Mouse (Mus musculus) bone marrow macrophage, adult 2 months (primary cell): ENCODE data around the gene 1700025C18Rik. TPM values are rescaled to one million over a fixed set of nuclear protein-coding genes. Genes with fewer than 3 reads are reported as not detected.

Experiments
- H3K27ac ChIP-seq: 2 replicates; pipeline ENCODE4 v1.5.1; 2012; ENCODE audit warnings: low read depth, low read length; ENCODE audit not compliant: insufficient read depth
- H3K4me1 ChIP-seq: 2 replicates; pipeline ENCODE4 v1.6.1; 2012; ENCODE audit warnings: low read length; ENCODE audit not compliant: control insufficient read depth, insufficient read depth
- H3K4me3 ChIP-seq: 2 replicates; pipeline ENCODE4 v1.5.1; 2012; ENCODE audit warnings: mild to moderate bottlenecking, low read length, moderate library complexity; ENCODE audit not compliant: insufficient read depth
- CTCF ChIP-seq: IDR thresholded peaks from 2 replicates; pipeline ENCODE4 v1.5.1; 2012; ENCODE audit warnings: low read depth, mild to moderate bottlenecking, low read length, moderate library complexity
- POLR2A ChIP-seq: IDR thresholded peaks from 2 replicates; pipeline ENCODE4 v1.6.1; 2012; ENCODE audit warnings: mild to moderate bottlenecking, low read depth, low read length, borderline replicate concordance
- polyA plus RNA-seq: library from polyadenylated mRNA; stranded (reverse); fragments of >200 nt; gene quantifications from 2 replicates; pipeline ENCODE4 v1.2.4, GENCODE M21; 2012; ENCODE audit not compliant: missing spikeins, insufficient read depth, insufficient read length

1700025C18Rik gene
- polyA plus RNA-seq, 1 experiment = not detected

- peak overlapping the region; percentile 31 for H3K4me3 ChIP-seq
- H3K4me1 ChIP-seq = peaks cover 14% of the 10 kb centered on the region
- TF ChIP-seq CTCF (no peak), POLR2A (no peak)
- H3K27ac ChIP-seq = peak overlapping the region; percentile 60; the same call in 1 of the 2 replicates
These were observed 47.4 kb downstream of the 1700025C18Rik start for GRCm38 (mm10) chr2:165043090-165043636.

GRCm38 (mm10) chr2:165042126-165042525, 48.4 kb downstream of the 1700025C18Rik start:
- TF ChIP-seq POLR2A (no peak), CTCF (no peak)
- H3K27ac ChIP-seq = no peak overlapping the region
- H3K4me1 ChIP-seq = peaks cover 16% of the 10 kb centered on the region
- H3K4me3 ChIP-seq = no peak overlapping the region

- Histone ChIP-seq H3K4me1 (peaks cover 24% of the 10 kb centered on the region), H3K27ac (no peak overlapping the region), H3K4me3 (no peak overlapping the region)
- TF ChIP-seq POLR2A = no peak
- TF ChIP-seq CTCF = no peak
These were observed 53.1 kb downstream of the 1700025C18Rik start for GRCm38 (mm10) chr2:165037415-165037814.

- TF ChIP-seq CTCF (no peak), POLR2A (no peak)
- H3K27ac ChIP-seq = no peak overlapping the region
- peak overlapping the region; percentile 76; the same call in 1 of the 2 replicates for H3K4me3 ChIP-seq
- H3K4me1 ChIP-seq = peaks cover 20% of the 10 kb centered on the region
These were observed 55.5 kb downstream of the 1700025C18Rik start for GRCm38 (mm10) chr2:165035058-165035431.

- peak within 1 kb of the TSS; percentile 51; the same call in 1 of the 2 replicates for H3K27ac ChIP-seq
- peaks cover 20% of the 10 kb centered on the region for H3K4me1 ChIP-seq
- TF ChIP-seq CTCF (no peak), POLR2A (no peak)
These were observed 56.2 kb downstream of the 1700025C18Rik start, which contains the start of gene Ncoa5 for GRCm38 (mm10) chr2:165034131-165035057. Ncoa5 (minus strand) TSS chr2:165034867.

GRCm38 (mm10) chr2:165033306-165033705, 57.2 kb downstream of the 1700025C18Rik start:
- no peak overlapping the region for H3K27ac ChIP-seq
- peak overlapping the region; percentile 76 for H3K4me3 ChIP-seq
- peaks cover 26% of the 10 kb centered on the region for H3K4me1 ChIP-seq
- TF ChIP-seq POLR2A (no peak), CTCF (no peak)

More at GRCm38 (mm10) chr2:165034131-165035057, 56.2 kb downstream of the 1700025C18Rik start, which contains the start of gene Ncoa5:
- H3K4me3 ChIP-seq = peak within 1 kb of the TSS; percentile 76

- Histone ChIP-seq H3K4me3 (no peak overlapping the region), H3K27ac (no peak overlapping the region), H3K4me1 (peaks cover 30% of the 10 kb centered on the region)
- no peak for TF ChIP-seq CTCF
- TF ChIP-seq POLR2A = no peak
These were observed 58.0 kb downstream of the 1700025C18Rik start for GRCm38 (mm10) chr2:165032533-165032932.

Other genes starting within 250 kb of the 1700025C18Rik start
- gene Pltp, start 233.0 kb downstream of the 1700025C18Rik start, polyA plus RNA-seq = 1,260 and 1,371 TPM in 2 replicates
- 27.1 and 27.6 TPM in 2 replicates for gene Pcif1, start 211.4 kb downstream of the 1700025C18Rik start, polyA plus RNA-seq
- gene Zfp335, start 179.0 kb downstream of the 1700025C18Rik start, polyA plus RNA-seq = 14.0 and 14.5 TPM in 2 replicates
- 0.70 and 1.4 TPM in 2 replicates for gene Mmp9, start 150.0 kb downstream of the 1700025C18Rik start, polyA plus RNA-seq
- not detected in 2 replicates for gene Slc12a5, start 129.9 kb downstream of the 1700025C18Rik start, polyA plus RNA-seq
- 29.5 and 33.0 TPM in 2 replicates for gene Ncoa5, start 55.9 kb downstream of the 1700025C18Rik start, polyA plus RNA-seq
- gene Cd40, start 35.1 kb downstream of the 1700025C18Rik start, polyA plus RNA-seq = 20.4 and 29.2 TPM in 2 replicates
- not detected in 2 replicates for gene Cdh22, start 144.1 kb upstream of the 1700025C18Rik start, polyA plus RNA-seq
- 44.6 and 49.8 TPM in 2 replicates for gene Slc35c2, start 197.1 kb upstream of the 1700025C18Rik start, polyA plus RNA-seq
- 54.6 and 61.0 TPM in 2 replicates for gene Elmo2, start 235.7 kb upstream of the 1700025C18Rik start, polyA plus RNA-seq